8 mouse cellular contexts compared by ENCODE assay signal in the genomic region with DNA sequence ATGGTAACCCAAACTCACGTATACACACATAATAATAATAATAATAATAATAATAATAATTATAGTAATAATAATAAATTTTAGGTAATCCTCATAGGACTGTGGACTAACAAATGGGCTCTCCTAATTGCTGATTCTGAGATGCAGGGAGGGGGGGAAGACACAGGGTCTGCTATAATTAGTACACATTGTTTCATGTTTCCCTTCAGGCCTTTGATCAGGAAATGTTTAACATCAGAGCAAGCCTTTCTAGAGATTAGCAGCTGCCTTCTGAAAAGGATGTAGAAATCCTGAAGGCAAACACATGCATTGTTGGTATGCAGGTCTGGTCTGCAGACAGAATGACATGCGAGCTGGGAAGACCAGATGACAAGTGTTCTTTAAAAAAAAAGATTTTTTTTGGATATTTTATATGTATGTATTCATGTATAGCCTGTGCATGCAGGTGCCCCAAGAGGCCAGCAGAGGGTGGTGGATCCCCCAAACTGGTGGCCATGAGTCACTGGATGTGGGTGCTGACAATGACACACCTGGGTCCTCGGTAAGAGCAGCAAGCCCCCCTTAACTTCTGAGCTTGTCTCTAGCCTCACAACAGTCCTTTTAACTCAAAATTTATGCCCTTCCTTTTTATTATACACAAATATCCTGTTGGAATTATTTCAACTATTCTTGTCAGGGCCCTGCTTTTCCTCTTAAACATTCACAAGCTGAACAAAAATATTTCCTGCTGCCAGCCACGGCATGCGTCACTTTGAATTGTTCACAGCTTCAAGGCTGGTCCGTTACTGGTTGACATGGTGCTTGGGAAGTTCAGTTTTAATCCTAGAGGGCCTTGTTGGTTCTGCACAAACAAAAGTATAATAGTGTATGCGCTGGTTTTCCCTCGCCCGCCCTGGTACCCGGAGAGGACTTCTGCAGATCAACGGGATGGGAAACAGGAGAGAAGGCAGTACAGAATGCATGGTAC.
A peak's percentile ranks its signal among the peaks of the same experiment; 100 is the strongest.
DNase-seq lines count a peak whose midpoint lies in the region; ATAC-seq and TF ChIP-seq lines count a peak whose summit lies in the region.

No protein-coding gene starts in this region.

- no peaks in the 10 kb centered on the region for H3K9me3 ChIP-seq in embryonic facial prominence, embryonic 14.5 days (ENCODE audit: control insufficient read depth, low read length)
- H3K9me3 ChIP-seq in embryonic facial prominence, embryonic 10.5 days = no peaks in the 10 kb centered on the region
- no peaks in the 10 kb centered on the region for H3K9me3 ChIP-seq in forebrain, embryonic 14.5 days (replicated peaks; ENCODE audit: control insufficient read depth, low read length)

- peak; percentile 20 for DNase-seq in embryonic facial prominence, embryonic 14.5 days (ENCODE audit: low spot score)
- DNase-seq in embryonic facial prominence, embryonic 10.5 days (ENCODE audit: low spot score) = no peak
- peak; percentile 31 for DNase-seq in A20 (ENCODE audit: low read depth, low spot score)
- peak; percentile 33 for DNase-seq in forebrain, embryonic 14.5 days (ENCODE audit: low spot score)
- DNase-seq in lung, adult 2 months = no peak
- peak; percentile 55 for DNase-seq in thymus, postnatal 4 days
- DNase-seq in gastrocnemius, postnatal 14 days = no peak

- H3K36me3 ChIP-seq in embryonic facial prominence, embryonic 14.5 days (ENCODE audit: control insufficient read depth, insufficient read depth, low read length) = no peaks in the 10 kb centered on the region
- no peaks in the 10 kb centered on the region for H3K36me3 ChIP-seq in embryonic facial prominence, embryonic 10.5 days (replicated peaks)
- no peaks in the 10 kb centered on the region for H3K36me3 ChIP-seq in forebrain, embryonic 14.5 days (ENCODE audit: control insufficient read depth, insufficient read depth, low read length)

- ATAC-seq in embryonic facial prominence, embryonic 14.5 days (ENCODE audit: low read depth) = no peak
- peak; percentile 65 for ATAC-seq in forebrain, embryonic 14.5 days
- no peak for ATAC-seq in activated CD4-positive, CD25-positive, alpha-beta regulatory T cell, adult 4 months

- H3K4me1 ChIP-seq in embryonic facial prominence, embryonic 14.5 days (ENCODE audit: control insufficient read depth, insufficient read depth, low read length) = no peaks in the 10 kb centered on the region
- 0 out of 2 replicates have a peak, but pooled peaks cover 3% of the 10 kb centered on the region for H3K4me1 ChIP-seq in embryonic facial prominence, embryonic 10.5 days
- H3K4me1 ChIP-seq in forebrain, embryonic 14.5 days (ENCODE audit: control insufficient read depth, insufficient read depth, low read length) = no peaks in the 10 kb centered on the region
- H3K4me1 ChIP-seq in lung, adult 2 months (ENCODE audit: control insufficient read depth, insufficient read depth, low read length) = 0 out of 2 replicates have a peak, but pooled peaks cover 3% of the 10 kb centered on the region

- H3K9ac ChIP-seq in embryonic facial prominence, embryonic 14.5 days (ENCODE audit: low read depth, low read length) = no peak overlapping the region
- H3K9ac ChIP-seq in forebrain, embryonic 14.5 days (ENCODE audit: low read length) = no peak overlapping the region

- no peaks in the 10 kb centered on the region for H3K27me3 ChIP-seq in embryonic facial prominence, embryonic 14.5 days (replicated peaks; ENCODE audit: control insufficient read depth, insufficient read depth, low read length)
- no peaks in the 10 kb centered on the region for H3K27me3 ChIP-seq in embryonic facial prominence, embryonic 10.5 days (replicated peaks; ENCODE audit: low read depth, poor library complexity, severe bottlenecking)
- no peaks in the 10 kb centered on the region for H3K27me3 ChIP-seq in forebrain, embryonic 14.5 days (replicated peaks; ENCODE audit: control insufficient read depth, insufficient read depth, low read length)

- H3K27ac ChIP-seq in embryonic facial prominence, embryonic 14.5 days (replicated peaks; ENCODE audit: low read depth, low read length) = 0 out of 2 replicates have a peak overlapping the region, but pooled peaks have one; percentile 19
- no peak overlapping the region for H3K27ac ChIP-seq in embryonic facial prominence, embryonic 10.5 days (replicated peaks)
- no peak overlapping the region for H3K27ac ChIP-seq in forebrain, embryonic 14.5 days (ENCODE audit: low read depth, low read length)

- no peak overlapping the region for H3K4me2 ChIP-seq in embryonic facial prominence, embryonic 14.5 days (ENCODE audit: low read depth, low read length)
- H3K4me2 ChIP-seq in forebrain, embryonic 14.5 days (ENCODE audit: low read length) = no peak overlapping the region

- intact Hi-C loops in gastrocnemius, postnatal 14 days (cut with DNase I; ENCODE audit: low total_unique reads) = no loop called here

- 70% methylated on average over 11 of the region's 11 CpGs for WGBS in embryonic facial prominence, embryonic 14.5 days
- WGBS in embryonic facial prominence, embryonic 10.5 days = 83% methylated on average over 11 of the region's 11 CpGs
- 66% methylated on average over 11 of the region's 11 CpGs for WGBS in forebrain, embryonic 14.5 days
- WGBS in lung, adult 2 months = 39% methylated on average over 11 of the region's 11 CpGs

- no peak for TF ChIP-seq POLR2A in lung, adult 2 months (IDR thresholded peaks at IDR 0.05; ENCODE audit: borderline replicate concordance, extremely low read depth, low read depth, low read length)

- H3K4me3 ChIP-seq in embryonic facial prominence, embryonic 14.5 days (ENCODE audit: low read depth, low read length) = no peak overlapping the region
- no peak overlapping the region for H3K4me3 ChIP-seq in embryonic facial prominence, embryonic 10.5 days
- no peak overlapping the region for H3K4me3 ChIP-seq in forebrain, embryonic 14.5 days (ENCODE audit: low read depth, low read length)
- no peak overlapping the region for H3K4me3 ChIP-seq in lung, adult 2 months (replicated peaks; ENCODE audit: extremely low read depth, low read depth, low read length)

- TF ChIP-seq CTCF in lung, adult 2 months (IDR thresholded peaks at IDR 0.05; ENCODE audit: insufficient read depth, low read length) = peak; percentile 57

Comparison
In these comparisons a context has a peak if more than half of its experiments do, and no peak if none do; other contexts are left out.
1. DNase-seq: peak in embryonic facial prominence, embryonic 14.5 days (single experiment), A20 (single experiment), forebrain, embryonic 14.5 days (single experiment) and thymus, postnatal 4 days (single experiment); none in embryonic facial prominence, embryonic 10.5 days (single experiment), lung, adult 2 months (single experiment) and gastrocnemius, postnatal 14 days (single experiment).